Mouse (Mus musculus) embryonic facial prominence, embryonic 12.5 days (tissue): ENCODE data around the gene Gng11. TPM values are rescaled to one million over a fixed set of nuclear protein-coding genes. Genes with fewer than 3 reads are reported as not detected.

ENCODE experiments used
- ATAC-seq: fragments of 200-750 bp; cut with Nextera tagmentation; 2 replicates; pipeline ENCODE4 v1.8.0; 2017; ENCODE audit not compliant: insufficient number of reproducible peaks, insufficient read depth, low FRiP score, low TSS enrichment
- H3K27ac ChIP-seq: fragments of 300-500 bp; sonication (generic); 2 replicates; pipeline ENCODE4 v1.5.1; 2016; ENCODE audit warnings: mild to moderate bottlenecking
- H3K27me3 ChIP-seq: fragments of 300-500 bp; sonication (generic); 2 replicates; pipeline ENCODE4 v1.6.1; 2016; ENCODE audit warnings: mild to moderate bottlenecking, moderate library complexity
- H3K36me3 ChIP-seq: fragments of 300-500 bp; sonication (generic); 2 replicates; pipeline ENCODE4 v1.6.1; 2016; ENCODE audit warnings: mild to moderate bottlenecking
- H3K4me1 ChIP-seq: fragments of 300-500 bp; sonication (generic); 2 replicates; pipeline ENCODE4 v1.6.1; 2016
- H3K4me2 ChIP-seq: fragments of 300-500 bp; sonication (generic); replicated peaks from 2 replicates; pipeline ENCODE4 v1.6.1; 2016; ENCODE audit warnings: mild to moderate bottlenecking, moderate library complexity
- H3K4me3 ChIP-seq: fragments of 300-500 bp; sonication (generic); 2 replicates; pipeline ENCODE4 v1.5.1; 2016; ENCODE audit warnings: mild to moderate bottlenecking
- H3K9ac ChIP-seq: fragments of 300-500 bp; sonication (generic); 2 replicates; pipeline ENCODE4 v1.6.1; 2016; ENCODE audit warnings: mild to moderate bottlenecking, moderate library complexity
- H3K9me3 ChIP-seq: fragments of 300-500 bp; sonication (generic); 2 replicates; pipeline ENCODE4 v1.6.1; 2016; ENCODE audit warnings: mild to moderate bottlenecking, moderate library complexity
- WGBS: fragments of 180-500 bp; shearing (Covaris S2); methylation state at CpG from one replicate; pipeline ENCODE4 v1.1.7; 2016; 5-methylcytosine and 5-hydroxymethylcytosine counted together
- polyA plus RNA-seq: library from polyadenylated mRNA; unstranded; fragments of >200 nt; fragmentation: Nextera tagmentation; extraction: Ambion mirVana; gene quantifications from 2 replicates; pipeline ENCODE4 v1.2.1, GENCODE M21; 2016

Gene Gng11
- 63.7 and 67.5 TPM in 2 replicates for polyA plus RNA-seq

DNA sequence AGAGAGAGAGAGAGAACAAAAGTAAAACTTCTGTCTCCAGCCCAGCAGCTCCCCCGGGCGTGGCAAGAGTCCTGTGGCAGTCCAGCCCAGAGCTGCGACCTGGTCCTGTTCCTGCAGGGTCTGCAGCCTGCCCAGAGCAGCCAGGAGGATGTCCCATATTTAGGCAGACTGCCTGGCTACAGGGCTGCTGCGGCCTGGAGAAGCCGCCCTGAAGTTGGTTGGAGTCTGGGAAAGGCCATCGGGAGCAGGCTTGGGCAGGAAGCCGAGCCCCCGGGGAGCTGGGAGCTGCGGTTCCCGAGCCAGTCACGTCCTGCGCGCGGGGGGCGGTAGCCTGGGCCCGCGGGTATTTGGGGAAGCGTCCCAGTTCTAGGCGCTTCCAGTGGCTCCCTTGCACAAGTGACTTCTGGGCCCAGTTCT is at the start of gene Gng11:
Gene Gng11 (plus strand): TSS at position 15 of the 417 bp plus-strand sequence.
- peak within 1 kb of the TSS; percentile 61 for H3K4me2 ChIP-seq

DNA sequence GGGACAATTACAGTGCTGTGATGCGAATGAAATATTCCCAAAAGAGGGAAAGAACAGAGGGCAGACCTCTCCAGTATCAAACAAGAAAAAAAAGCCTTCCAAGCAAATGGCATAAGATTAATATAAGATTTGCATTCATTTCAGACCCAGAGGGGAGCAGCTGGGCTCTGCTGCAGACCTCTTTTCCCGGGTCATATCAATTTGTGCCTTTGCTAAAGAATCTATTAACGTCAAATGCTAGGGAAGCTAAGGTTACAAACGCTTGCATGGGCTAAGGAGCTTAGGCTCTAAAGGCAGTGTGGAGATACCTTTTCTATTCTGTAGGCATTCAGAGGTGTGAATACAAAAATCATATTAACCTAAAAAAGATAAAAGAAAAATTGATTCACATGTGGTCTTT is 48.7 kb upstream of the Gng11 start:
- no peaks in the 10 kb centered on the region for H3K36me3 ChIP-seq
- no peaks in the 10 kb centered on the region for H3K27me3 ChIP-seq
- no peak overlapping the region for H3K4me3 ChIP-seq
- no peaks in the 10 kb centered on the region for H3K9me3 ChIP-seq
- no peaks in the 10 kb centered on the region for H3K4me1 ChIP-seq
- no peak overlapping the region for H3K9ac ChIP-seq
- 34% methylated on average over 4 of the region's 4 CpGs for WGBS
- no peak overlapping the region for H3K4me2 ChIP-seq
- no peak for ATAC-seq
- H3K27ac ChIP-seq, result no peak overlapping the region

More for the DNA sequence above, at the start of gene Gng11:
- H3K9ac ChIP-seq, result peak within 1 kb of the TSS; percentile 60
- WGBS, result 2% methylated on average over 19 of the region's 19 CpGs
- peak; percentile 77 for ATAC-seq
- no peaks in the 10 kb centered on the region for H3K4me1 ChIP-seq
- H3K9me3 ChIP-seq, result no peaks in the 10 kb centered on the region
- peak within 1 kb of the TSS; percentile 42 for H3K4me3 ChIP-seq
- no peaks in the 10 kb centered on the region for H3K36me3 ChIP-seq
- H3K27me3 ChIP-seq, result no peaks in the 10 kb centered on the region
- peak within 1 kb of the TSS; percentile 61; the same call in 1 of the 2 replicates for H3K27ac ChIP-seq

DNA sequence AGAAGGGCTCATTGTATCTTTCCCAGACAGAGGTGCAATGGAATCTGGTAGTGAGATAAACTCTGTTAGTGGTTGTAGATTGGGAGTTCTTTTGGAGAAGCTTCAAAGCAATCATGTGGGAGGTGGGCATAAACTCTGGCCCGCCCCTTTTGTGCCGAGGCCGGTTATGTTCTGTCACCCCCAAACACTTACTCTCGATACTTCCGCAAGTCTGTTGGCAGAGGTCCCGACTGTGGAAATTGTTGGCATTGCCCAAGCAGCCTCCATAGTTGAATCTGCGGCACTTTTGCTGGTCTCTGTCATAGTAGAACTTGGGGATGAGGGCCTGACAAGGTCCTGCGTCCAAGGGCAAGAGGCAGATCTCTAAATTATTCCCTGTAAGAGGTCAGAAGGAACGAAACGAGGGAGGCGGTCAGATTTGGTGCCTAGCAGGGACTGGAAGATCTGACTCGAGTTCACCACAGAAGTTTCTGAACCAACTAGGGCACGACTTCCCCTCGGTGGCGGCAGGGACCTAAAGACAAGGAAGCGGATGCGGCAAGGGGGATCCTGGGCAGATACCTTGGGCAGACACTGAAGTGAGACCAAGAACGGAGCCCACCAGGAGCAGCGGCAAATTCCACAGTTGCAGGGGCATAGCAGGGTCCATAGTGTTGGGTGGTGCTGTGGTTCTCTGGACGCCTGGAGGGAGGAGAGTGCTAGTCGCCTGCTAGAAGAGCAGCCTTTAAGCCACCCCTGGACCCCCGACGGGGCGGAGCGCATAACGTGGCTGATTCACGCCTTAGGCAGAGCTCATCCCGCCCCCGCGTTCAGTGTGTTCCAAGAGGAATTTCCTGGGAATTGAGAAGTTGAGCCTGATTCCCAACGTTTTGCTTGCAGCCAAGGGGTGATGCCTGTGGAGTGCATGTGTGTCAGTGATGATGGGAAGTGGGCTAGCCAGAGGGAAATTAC is 35.8 kb upstream of the Gng11 start:
- no peaks in the 10 kb centered on the region for H3K4me1 ChIP-seq
- no peak overlapping the region for H3K27ac ChIP-seq
- H3K4me2 ChIP-seq, result peak overlapping the region; percentile 41
- 25% methylated on average over 31 of the region's 31 CpGs for WGBS
- ATAC-seq, result no peak
- H3K9me3 ChIP-seq, result no peaks in the 10 kb centered on the region
- H3K36me3 ChIP-seq, result no peaks in the 10 kb centered on the region
- peak overlapping the region; percentile 9; the same call in 1 of the 2 replicates for H3K4me3 ChIP-seq
- H3K9ac ChIP-seq, result no peak overlapping the region
- peaks cover 9% of the 10 kb centered on the region for H3K27me3 ChIP-seq

DNA sequence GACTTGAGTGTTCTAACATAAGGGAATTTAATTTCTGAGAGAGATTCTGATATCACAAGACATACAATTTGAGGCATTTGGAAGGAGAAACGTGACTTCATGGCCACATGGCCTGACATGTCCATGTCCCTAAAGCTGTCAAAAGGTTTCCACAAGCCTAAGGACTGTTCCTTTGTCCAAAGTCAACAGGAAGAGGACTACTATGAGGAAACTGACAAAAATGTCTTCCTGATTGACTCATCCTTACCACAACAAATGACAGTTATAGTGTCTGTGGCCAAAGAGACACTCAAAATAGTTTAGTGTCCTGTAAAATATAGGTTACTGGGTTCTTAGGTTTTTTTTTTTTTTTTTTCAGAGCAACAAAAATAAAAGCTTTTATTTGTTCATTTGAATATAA is 30.0 kb upstream of the Gng11 start:
- Histone ChIP-seq H3K4me2 (no peak overlapping the region), H3K27me3 (no peaks in the 10 kb centered on the region), H3K27ac (no peak overlapping the region), H3K9me3 (no peaks in the 10 kb centered on the region), H3K9ac (no peak overlapping the region), H3K36me3 (no peaks in the 10 kb centered on the region), H3K4me1 (no peaks in the 10 kb centered on the region), H3K4me3 (no peak overlapping the region)
- no peak for ATAC-seq
- WGBS, result 60% methylated on average over 1 of the region's 1 CpGs

DNA sequence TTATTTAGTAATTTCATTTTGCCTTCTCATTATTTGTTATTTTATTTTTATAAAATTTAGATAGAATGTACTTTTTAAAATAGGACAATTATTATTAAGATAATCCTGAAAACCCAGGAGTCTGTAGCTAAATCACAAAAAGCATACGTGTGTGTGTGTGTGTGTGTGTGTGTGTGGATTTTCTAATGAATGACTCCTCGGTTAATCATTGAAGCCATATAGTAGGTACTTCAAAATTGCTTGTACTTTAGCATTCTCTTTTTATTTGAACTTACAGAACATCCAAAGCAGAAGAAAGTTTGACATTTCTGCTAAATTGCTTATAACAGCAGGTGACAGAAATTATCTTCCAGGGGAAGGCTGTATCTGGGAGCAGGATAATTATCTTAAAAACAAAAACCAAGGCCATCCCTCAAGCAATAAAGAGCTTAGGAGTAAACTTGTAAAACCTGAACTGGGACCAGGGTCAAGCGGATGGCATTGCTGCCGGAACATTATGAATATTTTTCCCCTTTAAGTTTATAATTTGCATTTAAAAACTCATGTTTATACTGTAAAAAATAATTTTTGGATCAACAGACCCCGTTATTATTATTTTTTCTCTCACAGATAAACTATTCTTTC is 20.9 kb upstream of the Gng11 start:
- H3K9me3 ChIP-seq, result no peaks in the 10 kb centered on the region
- no peaks in the 10 kb centered on the region for H3K4me1 ChIP-seq
- WGBS, result 80% methylated on average over 5 of the region's 5 CpGs
- no peak for ATAC-seq
- H3K4me2 ChIP-seq, result no peak overlapping the region
- H3K36me3 ChIP-seq, result no peaks in the 10 kb centered on the region
- no peak overlapping the region for H3K9ac ChIP-seq
- H3K27me3 ChIP-seq, result no peaks in the 10 kb centered on the region
- no peak overlapping the region for H3K27ac ChIP-seq
- no peak overlapping the region for H3K4me3 ChIP-seq

DNA sequence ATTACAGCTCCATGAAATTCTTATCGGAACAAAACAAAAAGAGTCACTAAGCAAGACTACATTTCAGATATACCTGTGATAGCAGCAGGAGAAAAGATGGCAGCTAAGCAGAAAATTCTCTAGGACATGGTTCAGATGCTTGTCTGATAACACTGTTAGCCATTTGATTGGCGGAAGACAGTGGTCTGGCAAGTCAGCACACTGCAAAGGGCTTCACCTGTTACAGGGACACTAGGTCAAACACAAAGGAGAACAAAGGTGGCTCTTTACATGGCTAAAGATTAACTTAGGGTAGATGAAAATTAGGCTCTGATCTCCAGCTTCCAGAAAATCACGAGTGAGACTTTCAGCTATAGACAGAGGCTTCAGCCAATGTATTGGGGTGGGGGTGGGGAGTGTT is 15.0 kb upstream of the Gng11 start, which contains the start of gene Tfpi2:
Gene Tfpi2 (minus strand): TSS at position 170 of the 400 bp plus-strand sequence.
- Histone ChIP-seq H3K27me3 (no peaks in the 10 kb centered on the region), H3K27ac (no peak within 1 kb of the TSS), H3K4me1 (no peaks in the 10 kb centered on the region), H3K9me3 (no peaks in the 10 kb centered on the region), H3K36me3 (no peaks in the 10 kb centered on the region), H3K4me3 (no peak within 1 kb of the TSS), H3K4me2 (no peak within 1 kb of the TSS), H3K9ac (no peak within 1 kb of the TSS)
- no peak for ATAC-seq
- WGBS, result 79% methylated on average over 3 of the region's 3 CpGs

DNA sequence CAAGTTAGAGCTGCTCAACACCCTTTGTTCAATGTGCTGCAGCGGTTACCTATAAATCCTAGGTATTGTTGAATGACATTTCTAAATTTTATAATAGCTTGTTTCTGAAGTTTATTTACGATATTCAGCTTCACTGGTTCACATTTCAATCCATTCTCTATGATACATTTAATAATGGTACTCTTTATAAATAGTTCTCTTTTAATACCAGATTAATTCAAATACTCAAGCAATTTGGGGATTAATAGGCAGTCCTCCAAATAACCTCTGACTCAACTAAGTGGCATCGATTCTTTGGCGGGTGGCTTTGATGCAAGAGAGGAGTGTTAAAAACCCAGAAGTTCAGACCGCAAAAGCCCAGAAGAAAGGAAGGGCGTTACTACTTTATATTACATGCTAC is 10.2 kb upstream of the Gng11 start, which contains the start of gene Gngt1:
Gene Gngt1 (plus strand): TSS at position 301 of the 400 bp plus-strand sequence.
- Histone ChIP-seq H3K36me3 (no peaks in the 10 kb centered on the region), H3K4me1 (no peaks in the 10 kb centered on the region), H3K4me2 (no peak within 1 kb of the TSS), H3K4me3 (no peak within 1 kb of the TSS), H3K9me3 (no peaks in the 10 kb centered on the region), H3K27me3 (no peaks in the 10 kb centered on the region), H3K27ac (no peak within 1 kb of the TSS), H3K9ac (no peak within 1 kb of the TSS)
- 82% methylated on average over 6 of the region's 6 CpGs for WGBS
- no peak for ATAC-seq

DNA sequence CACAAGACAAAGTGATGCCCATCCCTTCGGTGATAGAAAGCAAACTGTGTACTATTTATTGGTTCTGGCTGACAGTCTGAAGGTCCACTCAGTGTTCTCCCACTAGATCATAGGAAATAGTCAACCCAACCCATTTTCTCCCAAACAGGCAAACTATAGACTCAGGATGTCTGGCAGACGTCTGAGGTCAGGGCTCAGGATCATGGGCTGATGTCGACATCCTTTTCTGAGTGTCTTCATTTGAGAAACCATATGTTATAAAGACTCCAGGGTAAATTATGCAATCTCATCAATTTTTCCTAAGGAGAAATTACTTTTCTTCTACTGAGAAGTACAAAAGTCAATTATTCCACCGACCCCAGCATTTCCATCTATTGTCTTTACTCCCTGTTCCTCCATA is 5.6 kb upstream of the Gng11 start:
- H3K27me3 ChIP-seq, result no peaks in the 10 kb centered on the region
- no peaks in the 10 kb centered on the region for H3K9me3 ChIP-seq
- WGBS, result 74% methylated on average over 4 of the region's 4 CpGs
- H3K4me3 ChIP-seq, result no peak overlapping the region
- no peak overlapping the region for H3K4me2 ChIP-seq
- no peak overlapping the region for H3K27ac ChIP-seq
- no peaks in the 10 kb centered on the region for H3K4me1 ChIP-seq
- no peak for ATAC-seq
- H3K9ac ChIP-seq, result no peak overlapping the region
- no peaks in the 10 kb centered on the region for H3K36me3 ChIP-seq

DNA sequence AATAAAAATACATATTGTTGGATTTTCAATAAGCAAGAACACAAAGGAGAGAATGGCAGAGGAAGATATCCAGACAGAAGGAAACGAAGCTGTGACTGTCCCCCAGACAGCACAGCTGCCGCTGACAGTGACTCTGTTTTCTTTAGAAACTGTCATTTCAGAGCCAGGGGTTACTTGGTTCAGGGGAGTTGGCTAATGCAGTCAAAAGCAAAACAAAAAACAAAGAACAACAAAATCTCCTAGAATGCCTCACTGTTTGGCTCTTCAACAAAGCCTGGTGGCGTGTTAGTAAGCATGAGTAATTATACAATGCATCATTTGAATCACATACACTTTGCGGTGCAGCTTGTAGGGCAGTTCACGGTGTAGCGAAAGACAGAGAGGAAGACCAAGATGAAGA is 4.4 kb upstream of the Gng11 start:
- H3K36me3 ChIP-seq, result no peaks in the 10 kb centered on the region
- no peaks in the 10 kb centered on the region for H3K4me1 ChIP-seq
- no peak for ATAC-seq
- H3K9me3 ChIP-seq, result no peaks in the 10 kb centered on the region
- no peak overlapping the region for H3K4me2 ChIP-seq
- H3K4me3 ChIP-seq, result no peak overlapping the region
- WGBS, result 68% methylated on average over 6 of the region's 6 CpGs
- no peaks in the 10 kb centered on the region for H3K27me3 ChIP-seq
- no peak overlapping the region for H3K27ac ChIP-seq
- H3K9ac ChIP-seq, result no peak overlapping the region

DNA sequence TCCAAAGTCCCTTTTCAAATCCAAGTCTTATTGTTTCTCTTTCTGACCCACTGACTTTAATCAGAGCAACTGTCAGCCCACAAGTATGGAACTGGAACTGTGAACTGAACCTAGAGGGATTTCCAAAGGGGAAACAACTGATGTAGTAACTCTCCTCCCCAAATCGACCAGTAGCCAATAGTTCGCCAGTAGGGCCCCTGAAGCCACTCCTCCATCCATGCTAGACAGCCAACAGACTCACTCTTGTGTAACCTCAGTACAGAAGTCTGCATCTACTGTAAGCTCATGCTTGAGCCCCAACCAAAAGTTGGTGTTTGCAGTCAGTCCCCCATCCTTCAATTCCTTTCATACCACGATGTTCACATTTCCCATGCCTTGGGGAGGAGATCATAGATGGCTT is 3.0 kb upstream of the Gng11 start:
- H3K27ac ChIP-seq, result no peak overlapping the region
- H3K36me3 ChIP-seq, result no peaks in the 10 kb centered on the region
- H3K27me3 ChIP-seq, result no peaks in the 10 kb centered on the region
- H3K4me2 ChIP-seq, result no peak overlapping the region
- WGBS, result 73% methylated on average over 3 of the region's 3 CpGs
- no peaks in the 10 kb centered on the region for H3K4me1 ChIP-seq
- no peak overlapping the region for H3K9ac ChIP-seq
- H3K4me3 ChIP-seq, result no peak overlapping the region
- ATAC-seq, result no peak
- H3K9me3 ChIP-seq, result no peaks in the 10 kb centered on the region

DNA sequence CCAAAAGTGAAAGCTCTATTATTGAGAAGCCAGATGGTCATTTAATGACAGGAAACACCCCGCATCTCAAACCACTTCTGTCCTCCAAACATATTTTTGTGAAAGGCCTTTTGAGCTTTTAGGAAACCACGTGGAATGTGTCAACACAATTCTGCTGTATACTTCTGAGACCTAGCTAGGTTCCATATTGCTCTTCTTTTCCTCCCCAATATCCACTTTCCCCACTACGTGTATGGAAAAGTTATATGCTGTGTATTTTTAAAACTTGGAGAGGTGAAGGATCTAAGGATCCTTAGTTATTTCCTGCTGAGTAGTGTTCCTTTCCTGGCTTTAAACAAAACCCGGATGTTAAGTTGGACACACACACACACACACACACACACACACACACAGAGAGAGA is 259 bp upstream of the Gng11 start:
- Histone ChIP-seq H3K36me3 (no peaks in the 10 kb centered on the region), H3K9me3 (no peaks in the 10 kb centered on the region), H3K4me1 (no peaks in the 10 kb centered on the region), H3K27ac (no peak overlapping the region), H3K4me3 (peak overlapping the region; percentile 42), H3K4me2 (peak overlapping the region; percentile 61), H3K27me3 (no peaks in the 10 kb centered on the region), H3K9ac (no peak overlapping the region; the same call in 1 of the 2 replicates)
- 35% methylated on average over 4 of the region's 4 CpGs for WGBS
- ATAC-seq, result no peak

DNA sequence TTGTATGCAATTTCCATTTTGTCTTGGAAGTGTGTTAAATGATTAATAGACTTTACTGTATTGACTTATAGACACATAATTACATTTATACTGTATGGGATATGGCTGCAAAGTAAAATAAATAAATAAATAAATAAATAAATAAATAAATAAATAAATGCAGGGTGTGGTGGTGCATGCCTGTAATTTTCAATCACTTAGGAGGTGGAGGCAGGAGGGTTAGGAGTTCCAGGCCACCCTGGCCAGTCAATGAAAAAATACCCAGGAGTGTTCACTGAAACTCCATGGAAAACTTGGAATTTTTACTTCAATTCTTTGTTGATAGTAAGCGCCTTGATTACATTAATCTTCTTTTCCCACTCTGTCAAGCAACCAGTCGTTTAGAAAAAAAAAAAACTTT is 1.1 kb downstream of the Gng11 start:
- Histone ChIP-seq H3K27ac (no peak overlapping the region), H3K9ac (no peak overlapping the region), H3K4me2 (peak overlapping the region; percentile 61), H3K4me3 (peak overlapping the region; percentile 42; the same call in 1 of the 2 replicates), H3K36me3 (no peaks in the 10 kb centered on the region), H3K27me3 (no peaks in the 10 kb centered on the region), H3K4me1 (no peaks in the 10 kb centered on the region), H3K9me3 (no peaks in the 10 kb centered on the region)
- ATAC-seq, result no peak
- WGBS, result 73% methylated on average over 2 of the region's 2 CpGs
